Mouse (Mus musculus) forebrain, embryonic 11.5 days (tissue): Measurements from ENCODE around the gene Sfrp4. TPM values are rescaled to one million over a fixed set of nuclear protein-coding genes. Genes with fewer than 3 reads are reported as not detected.
A peak's percentile ranks its signal among the peaks of the same experiment; 100 is the strongest.

Experiments
- ATAC-seq: fragments of 200-750 bp; cut with Nextera tagmentation; replicated peaks from 2 replicates; pipeline ENCODE4 v1.8.0; 2017; ENCODE audit warnings: moderate TSS enrichment; ENCODE audit not compliant: low FRiP score
- DNase-seq: peaks from one replicate; pipeline ENCODE4 v3.0.0-alpha.2; 2017; ENCODE audit warnings: low spot score
- H3K27ac ChIP-seq: fragments of 300-500 bp; sonication (generic); 2 replicates; pipeline ENCODE4 v1.5.1; 2014; ENCODE audit warnings: low read depth, low read length
- H3K27me3 ChIP-seq: fragments of 300-500 bp; sonication (generic); 2 replicates; pipeline ENCODE4 v1.6.1; 2014; ENCODE audit warnings: mild to moderate bottlenecking, low read length, mixed read lengths; ENCODE audit not compliant: control insufficient read depth, insufficient read depth
- H3K36me3 ChIP-seq: fragments of 300-500 bp; sonication (generic); 2 replicates; pipeline ENCODE4 v1.6.1; 2014; ENCODE audit warnings: mild to moderate bottlenecking, low read length, moderate library complexity, mixed read lengths; ENCODE audit not compliant: control insufficient read depth, insufficient read depth
- H3K4me1 ChIP-seq: fragments of 300-500 bp; sonication (generic); replicated peaks from 2 replicates; pipeline ENCODE4 v1.6.1; 2014; ENCODE audit warnings: low read length, mixed read lengths; ENCODE audit not compliant: control insufficient read depth, insufficient read depth
- H3K4me2 ChIP-seq: fragments of 300-500 bp; sonication (generic); 2 replicates; pipeline ENCODE4 v1.6.1; 2014; ENCODE audit warnings: low read depth, mild to moderate bottlenecking, low read length, moderate library complexity, mixed read lengths; ENCODE audit not compliant: severe bottlenecking
- H3K4me3 ChIP-seq: fragments of 300-500 bp; sonication (generic); 2 replicates; pipeline ENCODE4 v1.5.1; 2014; ENCODE audit warnings: low read depth, low read length
- H3K9ac ChIP-seq: fragments of 300-500 bp; sonication (generic); 2 replicates; pipeline ENCODE4 v1.6.1; 2014; ENCODE audit warnings: low read length
- H3K9me3 ChIP-seq: fragments of 300-500 bp; sonication (generic); 2 replicates; pipeline ENCODE4 v1.6.1; 2016; ENCODE audit warnings: low read length, mixed read lengths; ENCODE audit not compliant: control insufficient read depth
- WGBS: fragments of 180-500 bp; shearing (Covaris S2); extraction: QIAGEN DNeasy Blood & Tissue Kit; methylation state at CpG from one replicate; pipeline ENCODE4 v1.1.7; 2014; 5-methylcytosine and 5-hydroxymethylcytosine counted together
- polyA plus RNA-seq: library from polyadenylated mRNA; unstranded; fragments of >200 nt; fragmentation: Nextera tagmentation; extraction: Ambion mirVana; gene quantifications from 2 replicates; pipeline ENCODE4 v1.2.1, GENCODE M21; 2014

The Sfrp4 gene
- polyA plus RNA-seq, 1 experiment from 2014 or later = 2.2 TPM

- H3K9me3 ChIP-seq = no peaks in the 10 kb centered on the region
- H3K4me1 ChIP-seq = no peaks in the 10 kb centered on the region
- no peaks in the 10 kb centered on the region for H3K27me3 ChIP-seq
- no peak overlapping the region for H3K9ac ChIP-seq
- no peak for ATAC-seq
- no peak overlapping the region for H3K27ac ChIP-seq
- H3K4me3 ChIP-seq = no peak overlapping the region
- no peak overlapping the region for H3K4me2 ChIP-seq
- no peaks in the 10 kb centered on the region for H3K36me3 ChIP-seq
- no peak for DNase-seq
Observed at GRCm38 (mm10) chr13:19604916-19605315, 18.0 kb upstream of the Sfrp4 start.

GRCm38 (mm10) chr13:19608120-19608519 is 14.8 kb upstream of the Sfrp4 start:
- H3K4me3 ChIP-seq = no peak overlapping the region
- H3K9me3 ChIP-seq = no peaks in the 10 kb centered on the region
- H3K4me2 ChIP-seq = no peak overlapping the region
- H3K36me3 ChIP-seq = no peaks in the 10 kb centered on the region
- H3K27ac ChIP-seq = no peak overlapping the region
- no peaks in the 10 kb centered on the region for H3K27me3 ChIP-seq
- ATAC-seq = no peak
- no peak for DNase-seq
- no peaks in the 10 kb centered on the region; the same call in 1 of the 2 replicates for H3K4me1 ChIP-seq
- H3K9ac ChIP-seq = no peak overlapping the region

- H3K4me2 ChIP-seq = no peak overlapping the region
- no peak overlapping the region for H3K4me3 ChIP-seq
- DNase-seq (no peak), ATAC-seq (peak; percentile 55; the same call in 1 of the 2 replicates)
- no peaks in the 10 kb centered on the region for H3K36me3 ChIP-seq
- WGBS = 50% methylated on average over 1 of the region's 1 CpGs
- H3K27me3 ChIP-seq = no peaks in the 10 kb centered on the region
- no peaks in the 10 kb centered on the region; the same call in 1 of the 2 replicates for H3K4me1 ChIP-seq
- H3K9me3 ChIP-seq = no peaks in the 10 kb centered on the region
- no peak overlapping the region for H3K9ac ChIP-seq
- H3K27ac ChIP-seq = no peak overlapping the region
Observed at GRCm38 (mm10) chr13:19612348-19612747, 10.6 kb upstream of the Sfrp4 start.

- no peaks in the 10 kb centered on the region for H3K36me3 ChIP-seq
- H3K4me2 ChIP-seq = no peak overlapping the region
- no peak for DNase-seq
- no peak overlapping the region for H3K4me3 ChIP-seq
- no peak overlapping the region for H3K9ac ChIP-seq
- no peaks in the 10 kb centered on the region for H3K27me3 ChIP-seq
- no peak for ATAC-seq
- H3K9me3 ChIP-seq = no peaks in the 10 kb centered on the region
- 84% methylated on average over 3 of the region's 3 CpGs for WGBS
- H3K27ac ChIP-seq = no peak overlapping the region
- H3K4me1 ChIP-seq = no peaks in the 10 kb centered on the region; the same call in 1 of the 2 replicates
Observed at GRCm38 (mm10) chr13:19612963-19613362, 9.9 kb upstream of the Sfrp4 start.

- Histone ChIP-seq H3K4me2 (no peak overlapping the region), H3K9me3 (no peaks in the 10 kb centered on the region), H3K9ac (no peak overlapping the region), H3K27me3 (no peaks in the 10 kb centered on the region), H3K4me1 (no peaks in the 10 kb centered on the region; the same call in 1 of the 2 replicates), H3K27ac (no peak overlapping the region), H3K4me3 (no peak overlapping the region), H3K36me3 (no peaks in the 10 kb centered on the region)
- WGBS = 96% methylated on average over 1 of the region's 1 CpGs
- DNase-seq = no peak
- no peak for ATAC-seq
Observed at GRCm38 (mm10) chr13:19613426-19613825, 9.5 kb upstream of the Sfrp4 start.

GRCm38 (mm10) chr13:19614311-19614710 is 8.6 kb upstream of the Sfrp4 start:
- 77% methylated on average over 1 of the region's 1 CpGs for WGBS
- H3K4me1 ChIP-seq = no peaks in the 10 kb centered on the region; the same call in 1 of the 2 replicates
- no peaks in the 10 kb centered on the region for H3K27me3 ChIP-seq
- H3K36me3 ChIP-seq = no peaks in the 10 kb centered on the region
- H3K27ac ChIP-seq = no peak overlapping the region
- no peak overlapping the region for H3K4me3 ChIP-seq
- no peak overlapping the region for H3K9ac ChIP-seq
- no peak overlapping the region for H3K4me2 ChIP-seq
- ATAC-seq = no peak
- no peaks in the 10 kb centered on the region for H3K9me3 ChIP-seq
- DNase-seq = no peak

- no peak overlapping the region for H3K4me3 ChIP-seq
Observed at GRCm38 (mm10) chr13:19618081-19618480, 4.8 kb upstream of the Sfrp4 start.

GRCm38 (mm10) chr13:19618841-19619215 is 4.1 kb upstream of the Sfrp4 start:
- Histone ChIP-seq H3K27me3 (peaks cover 3% of the 10 kb centered on the region; the same call in 1 of the 2 replicates), H3K9me3 (no peaks in the 10 kb centered on the region), H3K4me2 (peak overlapping the region; percentile 90), H3K36me3 (no peaks in the 10 kb centered on the region), H3K4me1 (0 out of 2 replicates have a peak, but pooled peaks cover 4% of the 10 kb centered on the region), H3K9ac (peak overlapping the region; percentile 93), H3K27ac (peak overlapping the region; percentile 46; the same call in 1 of the 2 replicates), H3K4me3 (peak overlapping the region; percentile 67)
- WGBS = 6% methylated on average over 5 of the region's 5 CpGs
- ATAC-seq (no peak; the same call in 1 of the 2 replicates), DNase-seq (no peak)

More at GRCm38 (mm10) chr13:19618081-19618480, 4.8 kb upstream of the Sfrp4 start:
- WGBS = 91% methylated on average over 4 of the region's 4 CpGs
- H3K9me3 ChIP-seq = no peaks in the 10 kb centered on the region
- no peaks in the 10 kb centered on the region for H3K4me1 ChIP-seq
- H3K4me2 ChIP-seq = no peak overlapping the region
- H3K9ac ChIP-seq = no peak overlapping the region
- no peaks in the 10 kb centered on the region for H3K27me3 ChIP-seq
- H3K27ac ChIP-seq = no peak overlapping the region
- no peaks in the 10 kb centered on the region for H3K36me3 ChIP-seq
- ATAC-seq = no peak
- DNase-seq = no peak

GRCm38 (mm10) chr13:19619216-19619927 is 3.5 kb upstream of the Sfrp4 start, which contains the start of gene Epdr1:
TSS of gene Epdr1 (minus strand) at chr13:19619927.
- peak; percentile 86 for DNase-seq
- ATAC-seq = peak; percentile 82
- H3K4me3 ChIP-seq = peak within 1 kb of the TSS; percentile 67
- under 1% methylated on average over 46 of the region's 46 CpGs for WGBS
- no peaks in the 10 kb centered on the region for H3K9me3 ChIP-seq
- peak within 1 kb of the TSS; percentile 46; the same call in 1 of the 2 replicates for H3K27ac ChIP-seq
- 0 out of 2 replicates have a peak, but pooled peaks cover 4% of the 10 kb centered on the region for H3K4me1 ChIP-seq
- H3K9ac ChIP-seq = peak within 1 kb of the TSS; percentile 93
- peak within 1 kb of the TSS; percentile 90 for H3K4me2 ChIP-seq
- H3K36me3 ChIP-seq = no peaks in the 10 kb centered on the region
- peaks cover 3% of the 10 kb centered on the region; the same call in 1 of the 2 replicates for H3K27me3 ChIP-seq
